8 mouse cellular contexts compared by ENCODE assay signal in genomic region chr6:120736566-120736965, GRCm38 (mm10). TPM values are rescaled to one million over a fixed set of nuclear protein-coding genes. Genes with fewer than 3 reads are reported as not detected.
DNase-seq lines count a peak whose midpoint lies in the region; ATAC-seq and TF ChIP-seq lines count a peak whose summit lies in the region.

No protein-coding gene starts in this region.

- no peak for TF ChIP-seq POLR2A in cerebellum, adult 2 months (IDR thresholded peaks at IDR 0.05; ENCODE audit: borderline replicate concordance, insufficient read depth, low read length)

- H3K36me3 ChIP-seq in liver, embryonic 12.5 days = peaks cover 46% of the 10 kb centered on the region
- H3K36me3 ChIP-seq in liver, embryonic 11.5 days (ENCODE audit: control insufficient read depth, insufficient read depth, low read length) = no peaks in the 10 kb centered on the region
- no peaks in the 10 kb centered on the region for H3K36me3 ChIP-seq in neural tube, embryonic 14.5 days (ENCODE audit: control insufficient read depth, insufficient read depth, low read length)

- no peak overlapping the region for H3K4me2 ChIP-seq in liver, embryonic 12.5 days
- H3K4me2 ChIP-seq in liver, embryonic 11.5 days = no peak overlapping the region
- no peak overlapping the region for H3K4me2 ChIP-seq in neural tube, embryonic 14.5 days (ENCODE audit: low read depth, low read length)

- 56% methylated on average over 3 of the region's 3 CpGs for WGBS in liver, embryonic 12.5 days (ENCODE audit: insufficient replicate concordance)
- 63% methylated on average over 3 of the region's 3 CpGs for WGBS in liver, embryonic 11.5 days
- 58% methylated on average over 3 of the region's 3 CpGs for WGBS in cerebellum, adult 2 months
- 77% methylated on average over 3 of the region's 3 CpGs for WGBS in neural tube, embryonic 14.5 days

- no peak for DNase-seq in liver, embryonic 11.5 days (ENCODE audit: low spot score)
- peak; percentile 68 for DNase-seq in MN1 (ENCODE audit: low spot score)
- DNase-seq in cerebellum, adult 2 months = peak in 1 of 2 experiments; percentile 63
- DNase-seq in heart, postnatal 14 days = peak; percentile 5 to 37
- DNase-seq in left cerebral cortex, postnatal 14 days (ENCODE audit: low spot score in 2 of 2) = peak; percentile 57 to 64
- no peak for DNase-seq in gastrocnemius, postnatal 14 days

- peaks cover 8% of the 10 kb centered on the region for H3K4me1 ChIP-seq in liver, embryonic 12.5 days
- H3K4me1 ChIP-seq in liver, embryonic 11.5 days (replicated peaks; ENCODE audit: control insufficient read depth, insufficient read depth, low read length) = no peaks in the 10 kb centered on the region
- 0 out of 2 replicates have a peak, but pooled peaks cover 3% of the 10 kb centered on the region for H3K4me1 ChIP-seq in cerebellum, adult 2 months (ENCODE audit: control insufficient read depth, insufficient read depth, low read length)
- no peaks in the 10 kb centered on the region for H3K4me1 ChIP-seq in neural tube, embryonic 14.5 days (ENCODE audit: control insufficient read depth, insufficient read depth, low read length)

- no peaks in the 10 kb centered on the region for H3K9me3 ChIP-seq in liver, embryonic 12.5 days (replicated peaks)
- no peaks in the 10 kb centered on the region for H3K9me3 ChIP-seq in liver, embryonic 11.5 days (ENCODE audit: control insufficient read depth, low read length)
- no peaks in the 10 kb centered on the region for H3K9me3 ChIP-seq in neural tube, embryonic 14.5 days (ENCODE audit: control insufficient read depth, low read length)

- TF ChIP-seq CTCF in cerebellum, adult 2 months (IDR thresholded peaks at IDR 0.05; ENCODE audit: borderline replicate concordance, insufficient read depth, low read depth, low read length) = peak; percentile 44; the same call in 1 of the 2 replicates

- H3K9ac ChIP-seq in liver, embryonic 12.5 days = no peak overlapping the region
- no peak overlapping the region for H3K9ac ChIP-seq in liver, embryonic 11.5 days (ENCODE audit: low read depth, low read length)
- no peak overlapping the region for H3K9ac ChIP-seq in neural tube, embryonic 14.5 days (replicated peaks; ENCODE audit: low read depth, low read length)

- peak; percentile 67; the same call in 1 of the 2 replicates for ATAC-seq in liver, embryonic 12.5 days
- ATAC-seq in liver, embryonic 11.5 days (replicated peaks; ENCODE audit: low FRiP score) = no peak; the same call in 1 of the 2 replicates
- ATAC-seq in neural tube, embryonic 14.5 days (ENCODE audit: low read depth) = peak; percentile 93

- H3K27me3 ChIP-seq in liver, embryonic 12.5 days (replicated peaks) = no peaks in the 10 kb centered on the region
- no peaks in the 10 kb centered on the region for H3K27me3 ChIP-seq in liver, embryonic 11.5 days (replicated peaks; ENCODE audit: control insufficient read depth, insufficient read depth, low read length)
- no peaks in the 10 kb centered on the region for H3K27me3 ChIP-seq in cerebellum, adult 2 months (ENCODE audit: control insufficient read depth, insufficient read depth, low read length)
- no peaks in the 10 kb centered on the region for H3K27me3 ChIP-seq in neural tube, embryonic 14.5 days (ENCODE audit: control insufficient read depth, insufficient read depth, low read length)

- no peak overlapping the region for H3K27ac ChIP-seq in liver, embryonic 12.5 days
- no peak overlapping the region for H3K27ac ChIP-seq in liver, embryonic 11.5 days (ENCODE audit: low read depth, low read length)
- H3K27ac ChIP-seq in cerebellum, adult 2 months (ENCODE audit: insufficient read depth, low read length) = no peak overlapping the region
- H3K27ac ChIP-seq in neural tube, embryonic 14.5 days (ENCODE audit: low read depth, low read length) = no peak overlapping the region

- no peak overlapping the region for H3K4me3 ChIP-seq in liver, embryonic 12.5 days
- H3K4me3 ChIP-seq in liver, embryonic 11.5 days (ENCODE audit: low read depth, low read length) = no peak overlapping the region
- H3K4me3 ChIP-seq in cerebellum, adult 2 months (replicated peaks; ENCODE audit: insufficient read depth, low read depth, low read length) = no peak overlapping the region
- H3K4me3 ChIP-seq in neural tube, embryonic 14.5 days (ENCODE audit: low read depth, low read length) = no peak overlapping the region

- intact Hi-C loops in heart, postnatal 14 days (cut with DNase I) = loop anchor here (1.0 to 5.0 kb wide), 3 partner anchors 64 to 197 kb away; no protein-coding TSS in a partner anchor
- intact Hi-C loops in left cerebral cortex, postnatal 14 days (cut with DNase I) = loop anchor here (1.0 to 10.0 kb wide), 2 partner anchors 197 to 302 kb away; no protein-coding TSS in a partner anchor
- intact Hi-C loops in gastrocnemius, postnatal 14 days (cut with DNase I; ENCODE audit: low total_unique reads) = loop anchor here (2.0 kb wide), 1 partner anchor 198 kb away; no protein-coding TSS in a partner anchor

RNA-seq across cellular contexts. Expression of gene Slc25a18, which starts 36.8 kb away (rescaled TPM):
- 0.18 TPM in 1 of 2 replicates, not detected in the other for polyA plus RNA-seq in liver, embryonic 12.5 days (2016; fragmentation: Nextera tagmentation; extraction: Ambion mirVana)
- polyA plus RNA-seq in liver, embryonic 11.5 days (2014; fragmentation: Nextera tagmentation; extraction: Ambion mirVana) = 0.08 TPM in 1 of 2 replicates, not detected in the other
- 102 and 113 TPM in 2 replicates for polyA plus RNA-seq in cerebellum, adult 2 months (2012; rRNA removed)
- under 1 TPM; 0.15 to 0.38 TPM for total RNA-seq in heart, postnatal 14 days (2021)
- 10 to 100 TPM; 46.9 to 50.1 TPM for total RNA-seq in left cerebral cortex, postnatal 14 days (2021)
- polyA plus RNA-seq in neural tube, embryonic 14.5 days (2014; fragmentation: Nextera tagmentation; extraction: Ambion mirVana) = 17.2 and 29.1 TPM in 2 replicates
- total RNA-seq in gastrocnemius, postnatal 14 days (2021) = under 1 TPM; 0.10 to 0.11 TPM

Comparison
In these comparisons a context has a peak if more than half of its experiments do, and no peak if none do; other contexts are left out.
1. DNase-seq: peak in MN1 (single experiment), heart, postnatal 14 days (2 of 2) and left cerebral cortex, postnatal 14 days (2 of 2); none in liver, embryonic 11.5 days (single experiment) and gastrocnemius, postnatal 14 days (single experiment).
2. RNA of gene Slc25a18, which starts 36.8 kb away (polyA plus RNA-seq): 102 to 113 TPM in cerebellum, adult 2 months and 17.2 to 29.1 TPM in neural tube, embryonic 14.5 days; 0.18 TPM in liver, embryonic 12.5 days and 0.08 TPM in liver, embryonic 11.5 days; every median in the first group is over 10 times any median in the second.